Mouse (Mus musculus) lung, postnatal 25 days (tissue): Measurements from ENCODE around the gene Gm3727.
"Not testable (repeated sequence)": the region's sequence is repeated elsewhere in the genome, so short reads cannot be mapped to it uniquely, and the experiment has no call there.

ENCODE experiments used
- DNase-seq: peaks from one replicate; pipeline ENCODE4 v3.0.0; 2022; ENCODE audit warnings: low spot score

The Gm3727 gene

GRCm38 (mm10) chr14:7264614-7265013, at the start of gene Gm3727:
Gene Gm3727, minus strand, starts transcription at chr14:7264714.
- DNase-seq, result not testable (repeated sequence)

GRCm38 (mm10) chr14:7243498-7243897, 21.0 kb downstream of the Gm3727 start:
- DNase-seq, result not testable (repeated sequence)
